Mouse (Mus musculus) layer of hippocampus, adult 2 months (tissue): Measurements from ENCODE around the gene Mettl7b. TPM values are rescaled to one million over a fixed set of nuclear protein-coding genes. Genes with fewer than 3 reads are reported as not detected.
A peak's percentile ranks its signal among the peaks of the same experiment; 100 is the strongest.

Experiments used
- DNase-seq, 2 experiments: peaks; one replicate each; pipeline ENCODE4 v3.0.0; 2022; ENCODE audit warnings: low spot score in 2 of 2
- H3K27ac ChIP-seq: fragments of 200-600 bp; 2 replicates; pipeline ENCODE4 v1.8.1; 2022
- H3K4me3 ChIP-seq: fragments of 200-600 bp; 2 replicates; pipeline ENCODE4 v1.8.1; 2022; ENCODE audit warnings: mild to moderate bottlenecking
- CTCF ChIP-seq: fragments of 200-600 bp; conservative IDR thresholded peaks from 2 replicates; pipeline ENCODE4 v1.8.1; 2022; ENCODE audit warnings: antibody characterized with exemption, mild to moderate bottlenecking, moderate library complexity
- total RNA-seq, 2 experiments: library from RNA; stranded (reverse); gene quantifications; 2 replicates each; pipeline ENCODE4 v1.2.3; 2021

Mettl7b gene
- total RNA-seq, 2 experiments from 2014 or later: not detected

- no peak for DNase-seq
- Histone ChIP-seq H3K27ac (peak overlapping the region; percentile 98; the same call in 1 of the 2 replicates), H3K4me3 (no peak overlapping the region)
- no peak for TF ChIP-seq CTCF
Observed at GRCm38 (mm10) chr10:128921251-128921650, 39.5 kb downstream of the Mettl7b start.

- DNase-seq: no peak
- peak overlapping the region; percentile 98 for H3K27ac ChIP-seq
Observed at GRCm38 (mm10) chr10:128920736-128921161, 40.0 kb downstream of the Mettl7b start.

GRCm38 (mm10) chr10:128919966-128920365 lies 40.8 kb downstream of the Mettl7b start:
- Histone ChIP-seq H3K27ac (peak overlapping the region; percentile 98), H3K4me3 (no peak overlapping the region)
- no peak for TF ChIP-seq CTCF
- DNase-seq: no peak

More at GRCm38 (mm10) chr10:128920736-128921161, 40.0 kb downstream of the Mettl7b start:
- no peak for TF ChIP-seq CTCF
- H3K4me3 ChIP-seq: no peak overlapping the region

- TF ChIP-seq CTCF: no peak
- no peak overlapping the region for H3K4me3 ChIP-seq
- DNase-seq: no peak
- peak overlapping the region; percentile 98 for H3K27ac ChIP-seq
Observed at GRCm38 (mm10) chr10:128919203-128919631, 41.6 kb downstream of the Mettl7b start.

GRCm38 (mm10) chr10:128918246-128918645 lies 42.5 kb downstream of the Mettl7b start:
- TF ChIP-seq CTCF: no peak
- no peak for DNase-seq
- Histone ChIP-seq H3K27ac (peak overlapping the region; percentile 98), H3K4me3 (no peak overlapping the region)

GRCm38 (mm10) chr10:128917400-128917799 lies 43.4 kb downstream of the Mettl7b start:
- Histone ChIP-seq H3K27ac (no peak overlapping the region), H3K4me3 (no peak overlapping the region)
- no peak for TF ChIP-seq CTCF
- DNase-seq: no peak

GRCm38 (mm10) chr10:128916665-128917064 lies 44.1 kb downstream of the Mettl7b start:
- Histone ChIP-seq H3K4me3 (no peak overlapping the region), H3K27ac (0 out of 2 replicates have a peak overlapping the region, but pooled peaks have one; percentile 24)
- DNase-seq: no peak
- no peak for TF ChIP-seq CTCF

GRCm38 (mm10) chr10:128915550-128915949 lies 45.2 kb downstream of the Mettl7b start:
- peak; percentile 63 for TF ChIP-seq CTCF
- no peak overlapping the region for H3K4me3 ChIP-seq
- H3K27ac ChIP-seq: no peak overlapping the region
- no peak for DNase-seq

- TF ChIP-seq CTCF: no peak
- Histone ChIP-seq H3K4me3 (no peak overlapping the region), H3K27ac (no peak overlapping the region)
- no peak for DNase-seq
Observed at GRCm38 (mm10) chr10:128913696-128914095, 47.1 kb downstream of the Mettl7b start.

GRCm38 (mm10) chr10:128913219-128913618 lies 47.6 kb downstream of the Mettl7b start:
- TF ChIP-seq CTCF: peak; percentile 98
- Histone ChIP-seq H3K4me3 (no peak overlapping the region), H3K27ac (no peak overlapping the region)
- DNase-seq: peak; percentile 90 to 92

- DNase-seq: no peak
- no peak for TF ChIP-seq CTCF
- no peak overlapping the region for H3K27ac ChIP-seq
- no peak overlapping the region for H3K4me3 ChIP-seq
Observed at GRCm38 (mm10) chr10:128912791-128913190, 48.0 kb downstream of the Mettl7b start.

- TF ChIP-seq CTCF: no peak
- DNase-seq: no peak
- Histone ChIP-seq H3K4me3 (no peak overlapping the region), H3K27ac (no peak overlapping the region)
Observed at GRCm38 (mm10) chr10:128912268-128912667, 48.5 kb downstream of the Mettl7b start.

GRCm38 (mm10) chr10:128911430-128911829 lies 49.4 kb downstream of the Mettl7b start:
- DNase-seq: no peak
- Histone ChIP-seq H3K4me3 (peak overlapping the region; percentile 74; the same call in 1 of the 2 replicates), H3K27ac (no peak overlapping the region)
- no peak for TF ChIP-seq CTCF

GRCm38 (mm10) chr10:128910066-128910841 lies 50.5 kb downstream of the Mettl7b start:
- TF ChIP-seq CTCF: no peak
- peak overlapping the region; percentile 98 for H3K27ac ChIP-seq
- DNase-seq: peak in 1 of 2 experiments; percentile 48

More at GRCm38 (mm10) chr10:128910066-128910841, 50.5 kb downstream of the Mettl7b start:
- H3K4me3 ChIP-seq: peak overlapping the region; percentile 74
